ENCODE assay signal across 11 mouse cellular contexts in genomic region chr11:54107239-54107638, GRCm38 (mm10). TPM values are rescaled to one million over a fixed set of nuclear protein-coding genes. Genes with fewer than 3 reads are reported as not detected.
DNase-seq lines count a peak whose midpoint lies in the region; ATAC-seq lines count a peak whose summit lies in the region.
"Had no signal": no experiment of that assay in that cellular context is flagged by ENCODE, and none has a peak within 500 bp of the region (broad histone marks: within the 10 kb centered on the region; RNA-seq: fewer than 3 reads in every experiment).

No protein-coding gene starts in this region.

- H3K4me2 ChIP-seq in embryonic facial prominence, embryonic 15.5 days (replicated peaks), result no peak overlapping the region
- H3K4me2 ChIP-seq: forebrain, embryonic 13.5 days; lung, embryonic 14.5 days; midbrain, embryonic 11.5 days had no signal

- no peak overlapping the region for H3K27ac ChIP-seq in heart, embryonic 10.5 days
- peak overlapping the region; percentile 41 for H3K27ac ChIP-seq in embryonic facial prominence, embryonic 15.5 days (replicated peaks)
- H3K27ac ChIP-seq: forebrain, embryonic 13.5 days had no signal

- WGBS in heart, embryonic 10.5 days, result 87% methylated on average over 7 of the region's 7 CpGs
- 53% methylated on average over 7 of the region's 7 CpGs for WGBS in embryonic facial prominence, embryonic 15.5 days

- H3K9ac ChIP-seq in embryonic facial prominence, embryonic 15.5 days, result no peak overlapping the region
- H3K9ac ChIP-seq: forebrain, embryonic 13.5 days; lung, embryonic 14.5 days had no signal

- intact Hi-C loops in heart, postnatal 10 days (cut with DNase I), result loop anchor here (10.0 kb wide), 1 partner anchor 328 kb away; the partner anchor contains the start of gene Fnip1

- peaks cover 19% of the 10 kb centered on the region for H3K36me3 ChIP-seq in heart, embryonic 10.5 days
- H3K36me3 ChIP-seq in embryonic facial prominence, embryonic 15.5 days, result peaks cover 8% of the 10 kb centered on the region

- H3K4me1 ChIP-seq in heart, embryonic 10.5 days, result peaks cover 35% of the 10 kb centered on the region
- peaks cover 54% of the 10 kb centered on the region for H3K4me1 ChIP-seq in embryonic facial prominence, embryonic 15.5 days

- no peak overlapping the region for H3K4me3 ChIP-seq in heart, embryonic 10.5 days
- no peak overlapping the region for H3K4me3 ChIP-seq in embryonic facial prominence, embryonic 15.5 days (replicated peaks)
- H3K4me3 ChIP-seq: forebrain, embryonic 13.5 days had no signal

- DNase-seq in heart, postnatal 10 days, result peak; percentile 59 to 66
- DNase-seq in heart, embryonic 10.5 days (ENCODE audit: low spot score), result no peak
- peak; percentile 40 for DNase-seq in testis, postnatal 10 days (ENCODE audit: low spot score)
- DNase-seq in testis, postnatal 14 days (ENCODE audit: low spot score), result no peak
- no peak for DNase-seq in thymus, postnatal 4 days
- no peak for DNase-seq in embryo, embryonic 11 days
- DNase-seq: lung, embryonic 14.5 days had no signal

- no peaks in the 10 kb centered on the region for H3K9me3 ChIP-seq in heart, embryonic 10.5 days
- H3K9me3 ChIP-seq in embryonic facial prominence, embryonic 15.5 days (replicated peaks), result no peaks in the 10 kb centered on the region
- H3K9me3 ChIP-seq: forebrain, embryonic 13.5 days had no signal

- H3K27me3 ChIP-seq in heart, embryonic 10.5 days (ENCODE audit: insufficient read depth, poor library complexity, severe bottlenecking), result no peaks in the 10 kb centered on the region
- no peaks in the 10 kb centered on the region for H3K27me3 ChIP-seq in embryonic facial prominence, embryonic 15.5 days
- H3K27me3 ChIP-seq: forebrain, embryonic 13.5 days had no signal

- no peak for ATAC-seq in embryonic facial prominence, embryonic 15.5 days (ENCODE audit: insufficient number of reproducible peaks, low FRiP score, low TSS enrichment, low read depth)
- ATAC-seq: forebrain, embryonic 13.5 days had no signal

RNA-seq across cellular contexts. Expression of gene P4ha2, which starts 7.3 kb away (rescaled TPM):
- 10 to 100 TPM; 36.8 to 37.0 TPM for total RNA-seq in heart, postnatal 10 days (2021)
- polyA plus RNA-seq in heart, embryonic 10.5 days (2016; fragmentation: Nextera tagmentation; extraction: Ambion mirVana), result 57.7 and 69.0 TPM in 2 replicates
- polyA plus RNA-seq in embryonic facial prominence, embryonic 15.5 days (2015; fragmentation: Nextera tagmentation; extraction: Ambion mirVana), result 123 and 126 TPM in 2 replicates
- total RNA-seq: neutrophil, adult 5-6 weeks had no signal

RNA-seq across cellular contexts. Expression of gene Pdlim4, which starts 38.4 kb away (rescaled TPM):
- 10 to 100 TPM; 23.4 to 28.2 TPM for total RNA-seq in heart, postnatal 10 days (2021)
- 12.9 and 27.8 TPM in 2 replicates for polyA plus RNA-seq in heart, embryonic 10.5 days (2016; fragmentation: Nextera tagmentation; extraction: Ambion mirVana)
- polyA plus RNA-seq in embryonic facial prominence, embryonic 15.5 days (2015; fragmentation: Nextera tagmentation; extraction: Ambion mirVana), result 168 and 169 TPM in 2 replicates

Comparison
In these comparisons a context has a peak if more than half of its experiments do, and no peak if none do; other contexts are left out.
1. DNase-seq: peak in heart, postnatal 10 days (2 of 2) and testis, postnatal 10 days (single experiment); none in heart, embryonic 10.5 days (single experiment), testis, postnatal 14 days (single experiment), thymus, postnatal 4 days (single experiment) and embryo, embryonic 11 days (single experiment).